Mouse (Mus musculus) embryonic facial prominence, embryonic 11.5 days (tissue): Measurements from ENCODE around the gene Cdrt4. TPM values are rescaled to one million over a fixed set of nuclear protein-coding genes. Genes with fewer than 3 reads are reported as not detected.

Experiments
- ATAC-seq: fragments of 200-750 bp; cut with Nextera tagmentation; replicated peaks from 2 replicates; pipeline ENCODE4 v1.8.0; 2017; ENCODE audit warnings: low read depth; ENCODE audit not compliant: insufficient number of reproducible peaks, low FRiP score, low TSS enrichment
- DNase-seq: peaks from one replicate; pipeline ENCODE4 v3.0.0-alpha.2; 2015; ENCODE audit warnings: low spot score
- H3K27ac ChIP-seq: fragments of 300-500 bp; sonication (generic); replicated peaks from 2 replicates; pipeline ENCODE4 v1.5.1; 2014; ENCODE audit warnings: mild to moderate bottlenecking, low read depth, low read length, control low read depth
- H3K27me3 ChIP-seq: fragments of 300-500 bp; sonication (generic); 2 replicates; pipeline ENCODE4 v1.6.1; 2014; ENCODE audit warnings: mild to moderate bottlenecking, low read length, moderate library complexity, mixed read lengths; ENCODE audit not compliant: control insufficient read depth, insufficient read depth
- H3K36me3 ChIP-seq: fragments of 300-500 bp; sonication (generic); replicated peaks from 2 replicates; pipeline ENCODE4 v1.6.1; 2014; ENCODE audit warnings: low read depth, mild to moderate bottlenecking, low read length, moderate library complexity, mixed read lengths; ENCODE audit not compliant: control insufficient read depth, insufficient read depth
- H3K4me1 ChIP-seq: fragments of 300-500 bp; sonication (generic); 2 replicates; pipeline ENCODE4 v1.6.1; 2014; ENCODE audit warnings: low read length, mixed read lengths; ENCODE audit not compliant: control insufficient read depth, insufficient read depth
- H3K4me2 ChIP-seq: fragments of 300-500 bp; sonication (generic); 2 replicates; pipeline ENCODE4 v1.6.1; 2014; ENCODE audit warnings: low read depth, mild to moderate bottlenecking, control low read depth, low read length, moderate library complexity
- H3K4me3 ChIP-seq: fragments of 300-500 bp; sonication (generic); 2 replicates; pipeline ENCODE4 v1.5.1; 2014; ENCODE audit warnings: low read depth, low read length, control low read depth
- H3K9ac ChIP-seq: fragments of 300-500 bp; sonication (generic); replicated peaks from 2 replicates; pipeline ENCODE4 v1.6.1; 2014; ENCODE audit warnings: mild to moderate bottlenecking, control low read depth, low read length
- H3K9me3 ChIP-seq: fragments of 300-500 bp; sonication (generic); replicated peaks from 2 replicates; pipeline ENCODE4 v1.6.1; 2016; ENCODE audit warnings: mild to moderate bottlenecking, low read length, inconsistent platforms, mixed read lengths; ENCODE audit not compliant: control insufficient read depth
- WGBS: fragments of 180-500 bp; shearing (Covaris S2); extraction: QIAGEN DNeasy Blood & Tissue Kit; methylation state at CpG from one replicate; pipeline ENCODE4 v1.1.7; 2014; 5-methylcytosine and 5-hydroxymethylcytosine counted together
- polyA plus RNA-seq: library from polyadenylated mRNA; unstranded; fragments of >200 nt; fragmentation: Nextera tagmentation; extraction: Ambion mirVana; gene quantifications from 2 replicates; pipeline ENCODE4 v1.2.1, GENCODE M21; 2014

Cdrt4 gene
- polyA plus RNA-seq, 1 experiment from 2014 or later, result not detected

DNA sequence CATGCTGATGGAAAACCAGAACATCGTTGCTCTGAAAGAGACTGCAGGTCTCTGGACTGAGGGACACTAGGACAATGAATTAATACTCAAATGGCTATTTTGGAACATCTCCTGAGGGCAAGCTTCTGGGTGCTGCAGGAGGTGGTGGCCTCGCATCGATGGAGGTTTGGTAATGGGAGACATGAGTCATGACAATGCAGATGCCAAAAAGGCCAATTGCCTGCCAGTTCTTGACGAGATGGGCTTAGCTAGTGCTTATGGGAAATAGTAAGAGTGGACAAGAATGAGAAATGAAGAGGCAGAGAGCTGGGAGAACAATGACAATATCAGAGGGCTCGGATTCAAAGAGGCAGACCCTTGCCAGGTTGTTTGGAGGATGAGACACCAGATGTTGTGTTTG is 72.5 kb downstream of the Cdrt4 start:
- Histone ChIP-seq H3K9ac (no peak overlapping the region), H3K9me3 (no peaks in the 10 kb centered on the region), H3K36me3 (no peaks in the 10 kb centered on the region), H3K27ac (no peak overlapping the region), H3K27me3 (no peaks in the 10 kb centered on the region), H3K4me2 (no peak overlapping the region), H3K4me1 (no peaks in the 10 kb centered on the region), H3K4me3 (no peak overlapping the region)
- DNase-seq (no peak), ATAC-seq (no peak)
- WGBS, result 82% methylated on average over 5 of the region's 5 CpGs

DNA sequence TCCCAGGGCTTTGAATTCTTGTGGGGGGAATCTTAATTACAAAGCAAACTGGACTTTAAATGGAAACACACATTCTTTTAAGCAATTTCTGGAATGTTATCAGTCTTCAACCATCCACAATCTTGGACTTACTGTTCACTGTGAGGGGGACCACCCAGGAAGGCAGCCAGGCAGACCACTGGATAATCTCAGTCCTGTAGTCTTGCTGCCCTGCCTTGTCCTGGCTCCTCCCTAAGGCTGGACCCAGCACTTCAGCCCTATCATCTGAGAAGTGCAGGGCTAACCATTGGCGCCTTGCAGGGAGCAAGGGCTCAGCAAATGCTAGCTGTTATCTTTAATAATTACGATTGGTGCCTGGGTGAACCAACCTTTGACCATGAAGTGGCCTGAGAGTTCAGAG is 73.1 kb downstream of the Cdrt4 start:
- H3K36me3 ChIP-seq, result no peaks in the 10 kb centered on the region
- no peak overlapping the region for H3K27ac ChIP-seq
- no peaks in the 10 kb centered on the region for H3K9me3 ChIP-seq
- no peaks in the 10 kb centered on the region for H3K4me1 ChIP-seq
- peak; percentile 24 for DNase-seq
- WGBS, result 50% methylated on average over 2 of the region's 2 CpGs
- no peak overlapping the region for H3K9ac ChIP-seq
- ATAC-seq, result no peak
- no peaks in the 10 kb centered on the region for H3K27me3 ChIP-seq
- no peak overlapping the region for H3K4me2 ChIP-seq
- H3K4me3 ChIP-seq, result no peak overlapping the region

DNA sequence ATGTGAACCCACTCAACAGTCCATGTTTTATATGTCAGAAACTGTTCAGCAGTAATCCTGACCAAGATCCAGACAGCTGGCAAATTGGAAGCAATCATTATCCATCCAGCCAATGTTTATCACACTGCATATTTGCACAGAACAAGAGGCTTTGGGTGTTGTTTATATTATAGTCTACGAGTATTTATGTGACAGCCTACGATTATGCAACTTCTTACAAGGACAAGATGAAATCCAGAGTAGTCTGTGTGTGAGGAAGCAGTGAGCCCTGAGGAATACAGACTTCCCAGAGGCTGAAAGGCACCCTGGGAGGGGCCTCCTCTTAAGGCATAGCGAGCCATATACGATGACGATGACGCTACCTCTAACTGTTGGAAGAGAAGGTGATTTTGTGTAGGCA is 74.5 kb downstream of the Cdrt4 start:
- Histone ChIP-seq H3K4me3 (no peak overlapping the region), H3K9ac (no peak overlapping the region), H3K4me1 (no peaks in the 10 kb centered on the region), H3K36me3 (no peaks in the 10 kb centered on the region), H3K4me2 (no peak overlapping the region), H3K9me3 (no peaks in the 10 kb centered on the region), H3K27me3 (no peaks in the 10 kb centered on the region), H3K27ac (no peak overlapping the region)
- ATAC-seq, result no peak
- WGBS, result 84% methylated on average over 6 of the region's 6 CpGs
- no peak for DNase-seq

DNA sequence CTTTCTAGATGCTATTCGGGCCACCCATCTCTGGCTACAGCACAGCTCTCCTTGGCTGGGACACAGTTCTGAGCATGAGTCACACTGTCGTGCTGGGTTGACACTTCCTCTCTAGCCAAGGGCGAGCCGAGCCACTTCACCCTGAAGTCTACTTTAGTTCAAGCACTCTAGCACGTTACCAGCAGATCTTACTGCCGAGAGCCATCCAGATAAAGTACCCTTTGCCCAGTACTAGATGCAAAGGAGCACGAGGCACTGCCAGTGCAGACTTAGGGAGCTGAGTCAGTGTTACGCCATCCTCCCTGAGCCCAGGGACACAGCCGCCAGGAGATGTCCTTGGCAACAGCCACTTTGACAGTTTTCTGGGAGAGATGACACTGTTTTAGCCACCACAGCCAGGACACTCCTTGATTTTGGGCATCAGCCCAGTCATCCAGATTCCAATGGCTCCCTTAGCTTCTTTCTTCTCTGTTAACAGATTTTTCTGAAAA is 75.7 kb downstream of the Cdrt4 start:
- no peak overlapping the region for H3K4me3 ChIP-seq
- H3K4me1 ChIP-seq, result no peaks in the 10 kb centered on the region
- H3K27ac ChIP-seq, result no peak overlapping the region
- WGBS, result 89% methylated on average over 9 of the region's 9 CpGs
- no peaks in the 10 kb centered on the region for H3K36me3 ChIP-seq
- DNase-seq, result no peak
- H3K4me2 ChIP-seq, result no peak overlapping the region
- no peak overlapping the region for H3K9ac ChIP-seq
- ATAC-seq, result no peak
- no peaks in the 10 kb centered on the region for H3K9me3 ChIP-seq
- no peaks in the 10 kb centered on the region for H3K27me3 ChIP-seq

DNA sequence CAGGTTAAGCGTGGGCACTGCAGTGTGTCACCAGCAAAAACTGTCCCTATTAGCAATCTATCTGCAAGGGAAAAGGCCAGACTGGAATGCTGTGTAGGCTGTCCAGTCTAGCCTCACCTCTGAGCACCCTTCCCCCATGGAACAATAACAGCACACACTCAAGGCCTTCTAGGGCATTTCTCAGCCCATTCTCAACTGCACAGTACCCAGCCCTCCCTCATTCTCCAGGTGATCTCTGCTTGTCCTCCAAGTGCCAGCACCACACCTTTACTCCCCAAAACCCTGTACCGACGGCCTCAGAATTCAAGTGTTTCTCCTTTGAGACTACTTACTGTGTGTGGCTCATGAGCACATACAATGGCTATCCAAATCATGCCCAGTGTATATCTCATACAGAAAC is 77.1 kb downstream of the Cdrt4 start:
- no peaks in the 10 kb centered on the region for H3K27me3 ChIP-seq
- no peaks in the 10 kb centered on the region for H3K9me3 ChIP-seq
- WGBS, result 91% methylated on average over 3 of the region's 3 CpGs
- DNase-seq (no peak), ATAC-seq (no peak)
- no peaks in the 10 kb centered on the region for H3K4me1 ChIP-seq
- no peak overlapping the region for H3K9ac ChIP-seq
- H3K4me3 ChIP-seq, result no peak overlapping the region
- no peaks in the 10 kb centered on the region for H3K36me3 ChIP-seq
- no peak overlapping the region for H3K27ac ChIP-seq
- H3K4me2 ChIP-seq, result no peak overlapping the region

DNA sequence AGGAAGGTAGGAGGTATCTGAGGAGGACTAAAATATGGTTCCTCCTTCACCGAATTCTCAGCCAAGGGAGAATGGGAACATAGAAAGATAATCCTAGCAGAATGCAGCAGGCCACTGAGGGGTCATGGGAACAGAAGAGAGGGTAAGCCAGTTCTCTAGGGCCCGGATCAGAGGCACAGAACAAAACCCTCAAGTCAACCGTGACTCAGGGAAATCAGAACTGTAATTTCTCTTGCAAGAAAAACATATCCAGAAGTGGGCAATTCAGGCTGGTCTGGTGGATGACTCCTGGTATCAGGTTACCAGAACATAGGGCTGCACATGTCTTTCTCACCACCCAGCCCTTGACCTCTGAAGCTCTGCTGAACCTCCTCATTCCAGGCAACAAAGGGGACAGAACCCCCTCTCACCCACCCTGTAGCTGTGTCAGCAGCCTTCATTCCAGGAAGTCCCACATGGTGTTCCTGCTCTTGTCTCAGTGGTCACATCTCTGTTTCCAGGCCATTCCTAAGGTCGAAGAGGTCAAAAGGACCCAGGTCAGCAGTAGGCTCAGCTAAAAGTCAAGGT is 78.2 kb downstream of the Cdrt4 start:
- ATAC-seq (no peak), DNase-seq (peak; percentile 33)
- Histone ChIP-seq H3K9me3 (no peaks in the 10 kb centered on the region), H3K4me3 (no peak overlapping the region), H3K4me1 (no peaks in the 10 kb centered on the region), H3K27me3 (no peaks in the 10 kb centered on the region), H3K36me3 (no peaks in the 10 kb centered on the region), H3K27ac (no peak overlapping the region), H3K9ac (no peak overlapping the region), H3K4me2 (no peak overlapping the region)
- WGBS, result 46% methylated on average over 4 of the region's 4 CpGs

DNA sequence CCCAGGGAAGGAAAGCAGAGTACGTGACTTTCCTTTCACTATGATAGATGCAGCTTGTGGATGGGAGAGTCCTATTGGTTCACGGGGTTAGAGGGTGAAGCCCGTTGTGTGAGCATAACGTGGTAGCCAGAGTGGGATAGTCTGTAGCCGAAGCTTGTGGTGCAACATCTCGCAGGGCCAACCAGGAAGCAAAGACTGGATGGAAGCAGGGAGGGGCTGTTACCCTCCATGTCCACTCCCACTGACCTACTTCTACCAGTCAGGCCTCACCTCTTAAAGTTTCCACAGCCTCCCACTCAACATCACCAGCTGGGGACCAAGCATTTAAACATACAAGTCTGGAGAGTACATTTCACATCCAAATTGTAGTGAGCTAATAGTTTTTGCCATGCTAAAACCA is 78.7 kb downstream of the Cdrt4 start:
- no peak overlapping the region for H3K27ac ChIP-seq
- WGBS, result 87% methylated on average over 6 of the region's 6 CpGs
- DNase-seq, result no peak
- H3K9ac ChIP-seq, result no peak overlapping the region
- H3K4me2 ChIP-seq, result no peak overlapping the region
- H3K36me3 ChIP-seq, result no peaks in the 10 kb centered on the region
- no peak for ATAC-seq
- H3K9me3 ChIP-seq, result no peaks in the 10 kb centered on the region
- no peaks in the 10 kb centered on the region for H3K27me3 ChIP-seq
- no peak overlapping the region for H3K4me3 ChIP-seq
- H3K4me1 ChIP-seq, result no peaks in the 10 kb centered on the region

DNA sequence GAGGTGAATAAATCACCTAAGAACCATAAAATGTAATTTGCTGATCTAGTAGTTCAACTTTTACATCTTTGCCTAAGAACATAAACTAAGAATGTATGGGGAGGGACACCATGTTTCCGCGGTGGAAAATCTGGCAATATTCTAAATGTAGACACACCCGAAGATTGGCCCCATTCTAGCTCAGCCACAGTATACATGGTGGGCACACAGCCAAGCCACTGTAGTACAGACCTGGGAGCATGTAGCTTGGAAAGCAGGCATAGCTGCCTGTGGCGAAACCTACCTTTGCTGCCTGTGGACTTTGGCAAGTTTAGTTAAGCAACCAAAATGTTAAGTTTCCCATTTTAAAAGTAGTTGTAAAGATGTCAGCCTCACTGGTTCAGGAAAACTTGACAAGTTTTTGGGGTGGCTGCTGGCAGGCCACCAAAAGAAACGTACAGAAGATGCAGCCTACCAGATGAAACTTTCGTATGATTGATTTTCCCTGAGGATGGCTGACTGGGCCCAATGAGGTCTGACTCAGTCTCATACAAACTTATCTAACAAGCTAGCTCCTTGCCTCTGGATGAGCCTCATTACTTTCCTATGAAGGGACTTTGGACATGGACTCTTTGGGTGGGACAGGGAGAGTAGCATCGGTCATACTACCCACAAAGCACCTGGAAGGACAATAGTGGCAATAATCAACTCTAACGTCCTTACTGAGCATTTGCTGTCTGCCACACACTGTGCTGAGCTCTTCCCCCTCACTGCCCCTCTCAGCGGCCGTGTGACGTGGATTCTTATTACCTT is 84.6 kb downstream of the Cdrt4 start:
- no peak for DNase-seq

More for the DNA sequence above, 84.6 kb downstream of the Cdrt4 start:
- H3K9ac ChIP-seq, result no peak overlapping the region; the same call in 1 of the 2 replicates
- no peak overlapping the region for H3K4me3 ChIP-seq
- H3K27ac ChIP-seq, result no peak overlapping the region
- no peaks in the 10 kb centered on the region for H3K9me3 ChIP-seq
- no peak for ATAC-seq
- 85% methylated on average over 11 of the region's 11 CpGs for WGBS
- H3K36me3 ChIP-seq, result no peaks in the 10 kb centered on the region
- no peaks in the 10 kb centered on the region for H3K4me1 ChIP-seq
- no peaks in the 10 kb centered on the region for H3K27me3 ChIP-seq
- H3K4me2 ChIP-seq, result no peak overlapping the region
